Mouse (Mus musculus): ENCODE results near the gene Tex13c1.

Gene Tex13c1

GRCm38 (mm10) chrX:43590860-43591259 lies at the start of gene Tex13c1:
TSS of gene Tex13c1 (plus strand) at chrX:43591160.
- DNase-seq, result no peak
